Mouse (Mus musculus): Measurements from ENCODE around the gene Vgll1. TPM values are rescaled to one million over a fixed set of nuclear protein-coding genes. Genes with fewer than 3 reads are reported as not detected.
A peak's percentile ranks its signal among the peaks of the same experiment; 100 is the strongest.

Vgll1 gene
- not detected in 2 replicates for polyA plus RNA-seq (2015; fragmentation: Nextera tagmentation; extraction: Ambion mirVana)

- Histone ChIP-seq H3K27ac (replicated peaks) (no peak within 1 kb of the TSS), H3K4me3 (no peak within 1 kb of the TSS), H3K36me3 (no peaks in the 10 kb centered on the region), H3K27me3 (no peaks in the 10 kb centered on the region), H3K4me1 (replicated peaks) (no peaks in the 10 kb centered on the region), H3K9me3 (no peaks in the 10 kb centered on the region), H3K4me2 (no peak within 1 kb of the TSS), H3K9ac (no peak within 1 kb of the TSS)
- ATAC-seq (ENCODE audit: low FRiP score, low read depth): no peak
- 87% methylated on average over 4 of the region's 4 CpGs for WGBS
Measured at GRCm38 (mm10) chrX:57087806-57088205, at the start of gene Vgll1. TSS of gene Vgll1 (plus strand) at chrX:57088106.

GRCm38 (mm10) chrX:57042774-57043173, 45.1 kb upstream of the Vgll1 start, which contains the start of gene Brs3:
TSS of gene Brs3 (plus strand) at chrX:57043074.
- 83% methylated on average over 5 of the region's 5 CpGs for WGBS
- no peak for ATAC-seq (ENCODE audit: low FRiP score, low read depth)

DNA sequence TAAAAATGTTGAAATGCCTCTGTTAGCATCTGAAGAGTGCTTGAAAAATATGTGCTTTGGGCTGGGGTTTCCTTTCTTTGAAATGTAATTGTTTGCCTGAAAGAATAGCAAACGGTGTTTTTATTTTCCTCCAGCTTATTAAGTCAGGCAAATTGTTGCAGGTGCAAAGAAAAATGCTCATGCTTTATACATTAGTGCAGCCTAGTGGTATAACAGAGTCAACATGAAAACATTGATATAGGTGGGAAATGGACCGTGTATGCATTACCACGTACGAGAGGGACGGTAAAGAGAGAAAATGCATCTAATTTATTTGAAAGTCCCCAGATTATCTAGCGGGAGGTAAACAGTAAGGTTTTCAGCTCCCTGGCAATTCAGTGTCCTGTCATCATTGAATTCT, 44.0 kb upstream of the Vgll1 start:
- WGBS: 67% methylated on average over 6 of the region's 6 CpGs
- Histone ChIP-seq H3K36me3 (no peaks in the 10 kb centered on the region), H3K4me3 (no peak overlapping the region), H3K27ac (replicated peaks) (no peak overlapping the region), H3K9me3 (no peaks in the 10 kb centered on the region), H3K4me2 (no peak overlapping the region), H3K4me1 (replicated peaks) (no peaks in the 10 kb centered on the region), H3K27me3 (no peaks in the 10 kb centered on the region), H3K9ac (no peak overlapping the region)
- no peak for ATAC-seq (ENCODE audit: low FRiP score, low read depth)

More at GRCm38 (mm10) chrX:57042774-57043173, 45.1 kb upstream of the Vgll1 start, which contains the start of gene Brs3:
- Histone ChIP-seq H3K4me1 (replicated peaks) (no peaks in the 10 kb centered on the region), H3K27ac (replicated peaks) (no peak within 1 kb of the TSS), H3K4me2 (no peak within 1 kb of the TSS), H3K9me3 (no peaks in the 10 kb centered on the region), H3K4me3 (no peak within 1 kb of the TSS), H3K9ac (no peak within 1 kb of the TSS), H3K27me3 (no peaks in the 10 kb centered on the region), H3K36me3 (no peaks in the 10 kb centered on the region)

DNA sequence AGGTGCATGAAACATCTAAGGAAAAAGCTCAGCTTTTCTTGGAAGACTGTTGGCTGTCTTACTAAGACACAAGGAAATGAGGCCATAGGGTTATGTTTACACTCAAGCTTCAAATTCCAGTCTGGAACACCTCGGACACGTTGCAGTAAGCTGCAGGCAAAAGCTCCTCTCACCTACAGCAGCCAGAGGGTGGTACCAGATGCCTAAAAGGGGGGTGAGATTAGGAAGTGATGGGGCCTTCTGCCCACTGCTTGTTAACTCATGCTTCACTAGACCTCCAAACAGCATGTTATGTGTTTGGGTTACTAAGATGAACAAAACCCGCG, 35.1 kb upstream of the Vgll1 start:
- peak; percentile 71; the same call in 1 of the 2 replicates for ATAC-seq (ENCODE audit: low FRiP score, low read depth)
- H3K4me3 ChIP-seq: peak overlapping the region; percentile 63
- peak overlapping the region; percentile 62 for H3K9ac ChIP-seq
- H3K4me1 ChIP-seq (replicated peaks): 0 out of 2 replicates have a peak, but pooled peaks cover 4% of the 10 kb centered on the region
- H3K27ac ChIP-seq (replicated peaks): peak overlapping the region; percentile 97
- H3K9me3 ChIP-seq: no peaks in the 10 kb centered on the region
- no peaks in the 10 kb centered on the region for H3K27me3 ChIP-seq
- no peaks in the 10 kb centered on the region for H3K36me3 ChIP-seq
- 14% methylated on average over 4 of the region's 4 CpGs for WGBS
- H3K4me2 ChIP-seq: peak overlapping the region; percentile 50

GRCm38 (mm10) chrX:57053174-57053992, 34.5 kb upstream of the Vgll1 start, which contains the start of gene Htatsf1:
TSS of gene Htatsf1 (plus strand) at chrX:57053583.
- peak within 1 kb of the TSS; percentile 97 for H3K27ac ChIP-seq (replicated peaks)
- WGBS: 20% methylated on average over 57 of the region's 85 CpGs
- no peaks in the 10 kb centered on the region for H3K27me3 ChIP-seq
- H3K9ac ChIP-seq: peak within 1 kb of the TSS; percentile 62
- H3K4me3 ChIP-seq: peak within 1 kb of the TSS; percentile 63
- peak within 1 kb of the TSS; percentile 61 for H3K4me2 ChIP-seq
- H3K9me3 ChIP-seq: no peaks in the 10 kb centered on the region
- H3K4me1 ChIP-seq (replicated peaks): 0 out of 2 replicates have a peak, but pooled peaks cover 4% of the 10 kb centered on the region
- no peaks in the 10 kb centered on the region for H3K36me3 ChIP-seq
- ATAC-seq (ENCODE audit: low FRiP score, low read depth): peak; percentile 97

GRCm38 (mm10) chrX:57053993-57054385, 33.9 kb upstream of the Vgll1 start:
- Histone ChIP-seq H3K9ac (peak overlapping the region; percentile 62; the same call in 1 of the 2 replicates), H3K4me3 (peak overlapping the region; percentile 63), H3K9me3 (no peaks in the 10 kb centered on the region), H3K4me1 (replicated peaks) (0 out of 2 replicates have a peak, but pooled peaks cover 4% of the 10 kb centered on the region), H3K27ac (replicated peaks) (peak overlapping the region; percentile 97; the same call in 1 of the 2 replicates), H3K4me2 (peak overlapping the region; percentile 61), H3K36me3 (no peaks in the 10 kb centered on the region), H3K27me3 (no peaks in the 10 kb centered on the region)
- no peak for ATAC-seq (ENCODE audit: low FRiP score, low read depth)
- 33% methylated on average over 11 of the region's 11 CpGs for WGBS

- Histone ChIP-seq H3K9me3 (no peaks in the 10 kb centered on the region), H3K36me3 (no peaks in the 10 kb centered on the region), H3K4me2 (no peak overlapping the region), H3K9ac (no peak overlapping the region), H3K27ac (replicated peaks) (no peak overlapping the region), H3K27me3 (no peaks in the 10 kb centered on the region), H3K4me3 (no peak overlapping the region), H3K4me1 (replicated peaks) (no peaks in the 10 kb centered on the region)
- no peak for ATAC-seq (ENCODE audit: low FRiP score, low read depth)
- 89% methylated on average over 5 of the region's 5 CpGs for WGBS
Measured at GRCm38 (mm10) chrX:57081496-57081895, 6.4 kb upstream of the Vgll1 start.

- Histone ChIP-seq H3K27ac (replicated peaks) (no peak overlapping the region), H3K36me3 (no peaks in the 10 kb centered on the region), H3K4me3 (no peak overlapping the region), H3K4me2 (no peak overlapping the region), H3K9ac (no peak overlapping the region), H3K27me3 (no peaks in the 10 kb centered on the region), H3K4me1 (replicated peaks) (no peaks in the 10 kb centered on the region), H3K9me3 (no peaks in the 10 kb centered on the region)
- WGBS: 93% methylated on average over 1 of the region's 1 CpGs
- ATAC-seq (ENCODE audit: low FRiP score, low read depth): no peak
Measured at GRCm38 (mm10) chrX:57103415-57103814, 15.5 kb downstream of the Vgll1 start.

DNA sequence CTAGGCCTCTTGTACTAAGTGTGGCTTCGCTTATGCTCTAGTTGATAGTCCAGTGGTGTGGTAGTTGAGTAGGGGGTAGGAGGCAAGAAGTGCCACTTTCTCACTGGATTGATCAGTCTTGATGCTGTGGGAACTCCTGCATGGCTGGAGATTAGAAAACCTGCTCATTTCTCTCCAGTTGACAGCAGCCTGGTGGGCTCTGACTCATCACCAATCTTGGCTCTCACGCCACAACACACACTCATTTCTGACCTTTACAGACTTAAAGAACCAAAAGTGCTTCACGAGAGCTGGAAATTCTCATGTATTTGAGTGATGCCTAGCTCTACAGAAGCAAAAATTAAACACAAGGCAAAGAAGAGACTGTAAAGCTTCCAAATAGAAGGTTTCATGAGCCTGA, 19.1 kb downstream of the Vgll1 start:
- Histone ChIP-seq H3K9me3 (no peaks in the 10 kb centered on the region), H3K4me2 (no peak overlapping the region), H3K36me3 (no peaks in the 10 kb centered on the region), H3K27me3 (no peaks in the 10 kb centered on the region), H3K27ac (replicated peaks) (no peak overlapping the region), H3K9ac (no peak overlapping the region), H3K4me3 (no peak overlapping the region), H3K4me1 (replicated peaks) (no peaks in the 10 kb centered on the region)
- WGBS: 86% methylated on average over 3 of the region's 3 CpGs
- ATAC-seq (ENCODE audit: low FRiP score, low read depth): no peak

DNA sequence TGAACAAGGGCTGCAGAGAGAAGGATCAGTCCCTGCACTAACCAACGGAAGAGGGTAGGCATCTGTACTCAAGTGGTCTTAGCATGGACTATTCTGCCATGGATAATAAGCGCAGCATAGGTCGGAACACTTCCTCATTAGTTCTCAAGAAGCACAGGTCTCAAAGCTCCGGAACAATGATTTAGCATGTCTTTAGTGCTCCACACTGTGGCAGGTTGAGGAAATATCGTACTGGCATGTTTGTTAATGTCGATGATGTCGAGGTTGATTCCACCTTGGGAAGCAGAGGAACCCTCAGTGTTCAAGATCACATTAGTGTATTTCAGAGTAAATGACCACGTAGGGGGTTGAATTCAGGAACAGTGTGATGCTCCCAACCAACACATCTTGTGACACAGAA, 30.2 kb downstream of the Vgll1 start:
- Histone ChIP-seq H3K9me3 (no peaks in the 10 kb centered on the region), H3K27ac (replicated peaks) (no peak overlapping the region), H3K9ac (no peak overlapping the region), H3K36me3 (no peaks in the 10 kb centered on the region), H3K4me2 (no peak overlapping the region), H3K4me3 (no peak overlapping the region), H3K4me1 (replicated peaks) (no peaks in the 10 kb centered on the region), H3K27me3 (no peaks in the 10 kb centered on the region)
- no peak for ATAC-seq (ENCODE audit: low FRiP score, low read depth)
- 81% methylated on average over 8 of the region's 8 CpGs for WGBS

DNA sequence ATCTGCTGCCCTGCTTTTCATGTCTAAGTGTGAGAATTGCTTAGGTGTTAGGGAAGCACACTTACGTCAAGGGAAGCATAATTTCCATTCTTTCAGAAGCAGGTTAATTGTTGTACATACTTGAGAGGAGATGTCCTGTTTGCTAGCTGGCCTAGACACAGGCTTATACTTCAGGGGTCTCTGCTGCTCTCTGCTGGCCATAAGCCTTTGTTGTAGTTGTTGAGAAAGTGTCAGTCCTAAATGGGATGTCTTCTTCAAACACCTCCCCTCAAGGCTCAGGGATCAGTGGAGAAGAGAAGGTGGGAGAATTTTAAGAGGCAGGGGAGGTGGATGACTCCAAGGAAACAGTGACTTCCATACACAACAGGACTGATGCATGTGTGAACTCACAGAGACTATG, 32.9 kb downstream of the Vgll1 start:
- Histone ChIP-seq H3K4me1 (replicated peaks) (no peaks in the 10 kb centered on the region), H3K9me3 (no peaks in the 10 kb centered on the region), H3K4me3 (no peak overlapping the region), H3K27me3 (no peaks in the 10 kb centered on the region), H3K36me3 (no peaks in the 10 kb centered on the region), H3K9ac (no peak overlapping the region), H3K4me2 (no peak overlapping the region), H3K27ac (replicated peaks) (no peak overlapping the region)
- ATAC-seq (ENCODE audit: low FRiP score, low read depth): no peak
- WGBS: 75% methylated on average over 1 of the region's 1 CpGs

GRCm38 (mm10) chrX:57130633-57131032, 42.7 kb downstream of the Vgll1 start:
- Histone ChIP-seq H3K4me2 (no peak overlapping the region), H3K9ac (no peak overlapping the region), H3K27me3 (no peaks in the 10 kb centered on the region), H3K4me3 (no peak overlapping the region), H3K27ac (replicated peaks) (no peak overlapping the region), H3K9me3 (no peaks in the 10 kb centered on the region), H3K36me3 (no peaks in the 10 kb centered on the region), H3K4me1 (replicated peaks) (no peaks in the 10 kb centered on the region)
- no peak for ATAC-seq (ENCODE audit: low FRiP score, low read depth)
- 29% methylated on average over 1 of the region's 1 CpGs for WGBS
